Mouse (Mus musculus): ENCODE results near the gene Dnah8. TPM values are rescaled to one million over a fixed set of nuclear protein-coding genes. Genes with fewer than 3 reads are reported as not detected.

The Dnah8 gene
- polyA plus RNA-seq, 1 experiment = 1.1 TPM

DNA sequence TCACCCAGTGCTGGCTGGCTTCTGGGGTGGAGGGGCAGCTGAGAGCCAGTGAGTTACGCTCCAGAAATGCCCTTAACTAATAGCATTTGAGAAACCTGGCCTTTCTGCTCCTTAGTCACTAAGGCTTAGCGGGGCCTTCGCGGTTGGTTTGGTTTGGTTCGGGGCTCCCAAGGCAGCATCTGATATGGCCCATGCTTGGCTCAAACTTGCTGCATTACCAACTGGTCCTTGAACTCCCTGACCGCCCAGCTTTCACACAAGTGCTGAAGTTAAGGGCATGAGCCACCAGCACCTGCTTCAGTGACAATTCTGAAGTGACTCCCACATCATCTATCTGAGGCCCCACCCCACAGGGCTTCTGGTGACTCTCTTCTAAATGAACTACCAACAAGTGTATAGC lies 19.9 kb upstream of the Dnah8 start:
- no peak for TF ChIP-seq GATA1 (IDR thresholded peaks at IDR 0.05; ENCODE audit: low read length)

GRCm38 (mm10) chr17:30605001-30605400 lies 19.2 kb upstream of the Dnah8 start:
- TF ChIP-seq GATA1 (IDR thresholded peaks at IDR 0.05; ENCODE audit: low read length) = no peak

DNA sequence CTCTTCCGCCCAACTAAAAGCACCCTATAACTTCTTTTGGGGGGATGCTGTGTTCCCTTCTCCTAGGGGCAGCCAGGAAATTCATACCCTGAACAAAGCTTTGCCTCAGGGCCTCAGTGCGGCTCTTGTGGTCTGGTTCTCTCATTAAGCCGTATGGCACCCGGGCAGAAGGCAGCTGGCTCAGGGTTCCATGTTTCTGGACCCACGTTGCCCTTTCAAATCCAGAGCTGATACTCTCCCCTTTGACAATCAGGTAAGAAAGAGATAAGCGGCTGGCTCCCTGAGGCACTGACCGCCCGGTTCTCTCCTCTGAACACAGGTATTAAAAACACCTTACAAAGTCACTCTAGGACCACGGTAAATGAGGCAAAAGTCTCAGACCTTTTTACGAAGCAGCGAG lies 17.9 kb upstream of the Dnah8 start:
- no peak for TF ChIP-seq GATA1 (IDR thresholded peaks at IDR 0.05; ENCODE audit: low read length)

GRCm38 (mm10) chr17:30606634-30607081 lies 17.5 kb upstream of the Dnah8 start:
- TF ChIP-seq GATA1 (IDR thresholded peaks at IDR 0.05; ENCODE audit: low read length) = no peak

DNA sequence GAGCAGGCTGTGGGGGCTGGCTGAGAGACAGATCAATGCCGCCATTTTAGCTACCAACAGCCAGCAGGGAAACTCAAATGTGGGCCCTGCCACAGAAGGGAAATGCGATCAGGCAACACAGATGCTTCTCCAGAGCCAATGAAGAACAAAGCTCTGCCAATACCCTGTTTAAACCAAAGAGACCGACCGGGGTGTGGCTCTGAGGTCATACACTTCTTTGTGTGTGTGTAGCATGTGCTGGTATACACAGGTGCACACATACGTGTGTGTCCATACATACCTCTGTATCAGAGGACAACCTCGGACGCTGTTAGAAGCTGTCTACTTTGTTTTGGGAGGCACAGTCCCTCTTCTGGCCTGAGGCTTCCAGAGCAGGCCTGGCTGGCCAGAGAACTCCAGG lies 16.8 kb upstream of the Dnah8 start:
- no peak for TF ChIP-seq GATA1 (IDR thresholded peaks at IDR 0.05; ENCODE audit: low read length)

DNA sequence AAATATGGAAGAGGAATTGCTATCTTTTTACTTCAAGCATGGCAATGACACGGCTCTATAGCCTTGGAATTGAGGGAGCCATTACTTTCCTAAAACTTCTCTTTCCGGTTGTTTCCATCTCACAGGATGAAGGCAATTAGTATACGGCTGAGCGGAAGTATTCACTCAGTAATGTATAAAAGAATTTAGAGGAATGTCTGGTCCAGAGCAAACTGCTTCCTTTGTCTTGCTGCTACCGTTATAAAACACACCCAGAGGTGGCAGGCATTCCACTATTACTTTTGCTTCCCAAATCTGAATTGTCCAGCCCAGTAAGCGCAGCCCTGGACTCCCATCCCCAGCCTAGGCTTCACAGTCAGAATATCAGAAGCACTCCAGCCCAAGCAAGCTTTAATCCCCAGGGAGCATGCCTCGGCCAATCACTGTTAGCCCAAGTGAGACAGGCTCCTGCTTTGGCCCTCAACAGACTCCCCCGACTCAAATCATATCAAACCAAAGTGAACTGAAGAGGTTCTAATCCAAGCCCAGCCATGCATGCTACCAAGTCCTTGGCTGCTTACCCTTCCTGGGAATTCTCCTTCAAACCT lies 16.2 kb upstream of the Dnah8 start:
- TF ChIP-seq GATA1 (IDR thresholded peaks at IDR 0.05; ENCODE audit: low read length) = no peak

GRCm38 (mm10) chr17:30609305-30609979 lies 14.7 kb upstream of the Dnah8 start:
- TF ChIP-seq GATA1 (IDR thresholded peaks at IDR 0.05; ENCODE audit: low read length) = no peak

DNA sequence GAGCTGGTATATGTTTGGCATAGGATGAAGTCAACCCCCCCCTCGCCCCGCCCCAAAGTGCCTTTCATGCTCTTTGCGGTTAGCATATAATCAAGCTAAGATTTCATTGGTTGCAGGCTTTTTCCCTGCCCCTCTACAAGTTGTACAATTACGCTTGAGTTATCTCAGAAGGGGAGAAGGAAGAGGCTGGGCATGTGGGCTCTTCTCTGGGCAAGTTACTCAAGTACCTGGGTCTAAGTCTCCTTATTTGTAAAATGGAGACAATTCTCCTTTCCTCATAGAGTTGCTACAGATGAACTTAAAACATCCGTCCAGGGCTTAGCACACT lies 14.2 kb upstream of the Dnah8 start:
- no peak for TF ChIP-seq GATA1 (IDR thresholded peaks at IDR 0.05; ENCODE audit: low read length)

- no peak for TF ChIP-seq GATA1 (IDR thresholded peaks at IDR 0.05; ENCODE audit: low read length)
These were observed 13.4 kb upstream of the Dnah8 start for GRCm38 (mm10) chr17:30610739-30611138.

DNA sequence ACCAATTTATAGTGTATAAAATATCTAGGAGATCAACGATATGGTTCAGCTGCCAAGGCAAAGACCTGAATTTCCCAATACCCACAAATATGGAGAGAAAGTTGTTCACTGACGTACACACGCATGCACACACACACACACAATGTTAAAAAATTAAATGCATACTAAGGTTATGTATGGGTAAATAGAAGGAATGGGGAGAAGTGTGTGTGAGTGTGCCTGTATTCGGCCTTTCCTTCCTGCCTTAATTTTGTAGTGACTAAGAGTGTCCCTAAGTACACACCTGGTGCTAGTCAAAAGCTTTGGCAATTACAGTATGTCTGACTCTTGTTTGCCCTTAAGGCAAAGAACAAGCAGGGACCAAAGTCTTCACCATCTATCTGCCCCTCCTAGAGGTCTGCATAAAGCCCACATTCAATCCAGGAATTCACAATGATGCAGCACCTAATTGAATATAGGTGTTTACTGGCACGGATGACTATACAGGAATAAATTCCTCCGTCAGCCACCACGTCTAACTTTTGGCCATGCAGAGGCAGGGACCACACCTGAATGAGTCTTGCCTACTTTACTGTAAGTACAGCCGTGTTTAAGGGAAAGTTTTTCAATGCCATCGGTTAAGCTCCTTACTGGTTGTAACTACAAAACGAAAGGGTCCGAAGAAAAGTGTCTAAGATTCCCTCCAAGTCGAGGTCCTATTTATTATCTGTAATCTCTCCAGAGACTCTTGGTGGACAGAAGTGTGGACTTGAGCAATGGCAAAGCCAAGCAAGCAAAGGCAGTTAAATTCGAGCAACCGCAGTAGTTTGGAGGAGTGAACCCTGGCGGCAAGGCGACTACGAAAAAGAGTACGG lies 12.7 kb upstream of the Dnah8 start:
- no peak for TF ChIP-seq GATA1 (IDR thresholded peaks at IDR 0.05; ENCODE audit: low read length)

DNA sequence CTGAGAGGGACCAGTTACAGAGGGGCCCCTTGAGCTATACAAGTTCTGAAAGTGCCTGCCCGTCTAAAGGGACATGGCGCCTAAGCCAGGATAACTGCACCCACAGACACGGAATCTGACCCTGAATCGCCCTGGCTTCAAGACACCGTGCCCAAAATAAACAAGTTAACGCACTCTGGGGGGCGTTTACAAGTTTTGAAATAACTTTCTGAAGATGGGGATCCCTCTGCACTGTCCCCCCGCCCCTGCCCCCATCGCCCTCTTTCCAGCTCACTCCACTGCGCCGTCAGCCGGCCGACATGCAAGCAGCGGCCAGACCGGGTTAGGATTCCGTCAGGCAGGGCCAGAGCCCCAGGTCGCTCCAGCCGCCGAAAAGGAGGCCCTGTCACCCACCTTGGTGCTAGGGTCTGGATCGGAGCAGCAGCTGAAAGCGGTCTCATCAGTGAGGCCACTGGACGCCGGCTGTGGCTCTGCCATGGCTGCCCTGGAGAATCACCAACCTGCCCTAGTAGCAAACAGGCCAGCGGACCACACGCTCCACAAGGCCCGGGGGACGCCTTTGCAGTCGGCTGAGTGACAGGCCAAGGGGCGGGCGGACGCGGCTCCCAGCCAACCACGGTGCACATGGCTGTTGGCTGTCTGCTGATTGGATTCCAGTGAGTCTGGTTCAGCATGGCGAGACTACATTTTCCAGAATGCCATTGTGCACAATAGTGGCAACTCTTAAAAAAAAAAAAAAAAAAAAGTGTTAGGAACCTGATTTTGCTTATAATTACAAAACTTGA lies 11.9 kb upstream of the Dnah8 start:
- no peak for TF ChIP-seq GATA1 (IDR thresholded peaks at IDR 0.05; ENCODE audit: low read length)

- peak; percentile 80 for TF ChIP-seq GATA1 (IDR thresholded peaks at IDR 0.05; ENCODE audit: low read length)
These were observed 10.8 kb upstream of the Dnah8 start for GRCm38 (mm10) chr17:30613350-30613749.

DNA sequence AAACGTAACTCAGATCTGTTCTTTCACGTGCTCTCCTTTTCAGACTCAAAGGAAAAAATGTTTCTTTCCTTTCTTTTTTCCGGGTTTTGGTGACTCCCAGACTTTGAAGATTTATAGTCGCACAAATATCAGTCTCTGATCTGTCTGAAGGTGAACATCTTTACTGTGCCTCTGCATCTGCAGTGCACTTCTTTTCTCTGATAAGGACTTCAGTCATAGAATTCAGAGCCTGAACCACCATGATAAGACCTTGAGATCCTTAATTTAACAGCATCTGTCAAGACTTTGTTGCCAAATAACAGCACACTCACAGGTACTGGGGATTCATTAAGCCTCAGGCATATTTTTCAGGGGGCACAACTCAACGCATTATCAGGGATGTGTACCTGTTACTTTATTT lies 8.0 kb upstream of the Dnah8 start:
- peak; percentile 63 for TF ChIP-seq GATA1 (IDR thresholded peaks at IDR 0.05; ENCODE audit: low read length)

DNA sequence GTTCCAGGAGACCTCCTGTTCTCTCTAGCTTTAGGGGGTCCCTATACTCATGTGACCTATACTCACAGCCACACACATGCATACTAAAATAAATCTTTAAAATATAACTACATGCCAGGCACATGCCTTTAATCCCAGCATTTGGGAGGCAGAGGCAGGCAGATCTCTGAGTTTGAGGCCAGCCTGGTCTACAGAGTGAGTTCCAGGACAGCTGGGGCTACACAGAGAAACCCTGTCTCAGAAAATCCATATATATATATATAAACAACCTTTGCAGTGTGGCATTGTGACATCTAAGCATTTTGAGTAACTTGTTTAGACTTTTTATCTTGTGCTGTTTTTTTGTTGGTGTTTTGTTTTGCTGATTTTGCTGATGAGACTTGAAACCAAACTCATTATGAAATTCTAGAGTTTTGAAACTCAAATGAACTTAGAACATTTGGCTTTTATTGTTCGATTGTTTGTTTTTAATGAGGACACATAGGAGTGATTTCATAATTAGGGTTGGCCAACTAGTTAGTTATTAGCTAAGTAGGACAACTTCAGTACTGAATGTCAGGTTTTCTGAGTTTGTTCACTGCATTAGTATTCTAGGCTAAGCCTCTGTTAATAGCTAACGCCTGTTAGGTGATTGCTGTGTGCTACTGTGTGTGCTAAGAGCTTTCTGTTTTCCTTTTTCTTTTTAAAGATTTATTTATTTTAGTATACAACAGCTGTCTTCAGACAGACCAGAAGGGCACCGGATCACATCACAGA lies 5.8 kb upstream of the Dnah8 start:
- TF ChIP-seq GATA1 (IDR thresholded peaks at IDR 0.05; ENCODE audit: low read length) = no peak

- TF ChIP-seq GATA1 (IDR thresholded peaks at IDR 0.05; ENCODE audit: low read length) = no peak
These were observed 5.0 kb upstream of the Dnah8 start for GRCm38 (mm10) chr17:30619153-30619552.
